Mouse (Mus musculus) left cerebral cortex, postnatal 10 days (tissue): Measurements from ENCODE around the gene Uqcc3. TPM values are rescaled to one million over a fixed set of nuclear protein-coding genes. Genes with fewer than 3 reads are reported as not detected.
A peak's percentile ranks its signal among the peaks of the same experiment; 100 is the strongest.

ENCODE experiments used
- DNase-seq, 2 experiments: peaks; one replicate each; pipeline ENCODE4 v3.0.0; 2021 to 2022; ENCODE audit warnings: low spot score in 2 of 2, mixed read lengths in 1 of 2; ENCODE audit errors: extremely low spot score in 1 of 2
- intact Hi-C: fragments of 180-260 bp; cut with DNase I; formaldehyde crosslinking; loops from one replicate; pipeline ENCODE4 v1.15.1; 2025
- total RNA-seq, 2 experiments: library from RNA; stranded (reverse); gene quantifications; 2 replicates each; pipeline ENCODE4 v1.2.3; 2021

Gene Uqcc3
- 10 to 100 TPM; 26.1 to 33.3 TPM for total RNA-seq

GRCm38 (mm10) chr19:8880311-8881033, at the start of gene Uqcc3:
TSS of gene Uqcc3 (minus strand) at chr19:8880923.
- intact Hi-C loops: no loop called here
- peak; percentile 89 to 93 for DNase-seq

DNA sequence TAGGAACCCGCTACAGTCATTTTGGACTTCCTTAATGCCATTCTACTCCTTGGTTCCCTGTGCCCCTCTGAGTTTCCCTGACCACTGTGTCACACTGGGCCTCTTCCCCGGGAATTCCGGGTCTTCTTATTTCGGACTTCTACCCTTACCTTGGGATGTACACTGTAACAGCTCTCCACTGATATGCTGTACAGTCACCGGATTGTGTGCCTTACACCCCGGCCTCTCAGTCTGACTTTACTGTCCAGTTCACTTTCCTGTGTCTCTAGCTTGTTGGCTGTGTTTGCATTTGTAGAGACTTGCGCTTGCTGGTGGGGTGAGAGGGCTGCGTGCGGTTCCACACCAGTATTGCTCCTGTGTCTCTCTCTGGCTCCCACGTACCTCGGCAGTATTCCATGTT, 49.4 kb upstream of the Uqcc3 start:
- DNase-seq: no peak
- intact Hi-C loops: no loop called here

DNA sequence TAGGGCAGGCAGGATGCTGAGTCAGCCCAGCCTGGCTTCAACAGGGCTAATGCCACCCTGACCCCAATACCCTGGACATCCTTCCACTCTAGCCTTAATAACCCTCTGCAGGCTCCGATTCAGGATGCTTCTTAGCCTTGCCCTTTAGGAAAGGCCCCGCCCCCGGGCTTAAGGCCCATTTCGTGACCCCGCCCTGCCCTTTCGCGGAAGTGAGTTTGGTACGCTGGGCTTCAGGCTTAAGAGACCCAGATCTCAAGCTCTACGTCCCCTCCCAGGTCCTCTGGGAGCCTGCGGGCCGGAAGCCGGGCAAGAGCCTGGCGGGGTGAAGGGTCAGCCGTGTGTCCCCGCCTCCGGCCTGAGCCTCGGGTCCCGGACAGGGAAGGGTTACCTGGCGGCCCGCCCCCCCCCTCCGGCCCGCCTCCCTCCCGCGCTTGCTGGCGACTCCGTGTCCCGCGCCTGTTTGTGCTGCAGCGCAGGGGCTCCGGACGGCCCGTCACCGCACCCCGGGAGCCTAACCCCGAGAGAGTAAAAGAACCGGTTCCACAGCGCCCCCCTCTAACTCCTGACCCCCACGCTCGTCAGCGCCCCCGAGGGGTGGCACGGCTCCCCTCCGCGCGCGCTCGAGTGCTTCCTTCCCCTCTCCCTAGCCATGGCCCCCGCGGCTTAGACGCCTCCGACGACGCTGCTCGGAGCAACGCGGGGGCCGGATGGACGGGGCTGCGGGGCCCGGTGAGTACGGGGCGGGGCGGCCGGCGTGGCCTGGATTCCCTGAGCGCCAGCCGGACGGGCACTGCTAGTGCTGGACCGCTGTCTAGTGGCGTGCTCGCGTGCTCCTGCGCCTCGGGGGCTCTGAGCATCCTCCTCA, 48.7 kb upstream of the Uqcc3 start, which contains the start of the genes Rom1 and Eml3:
Gene Rom1, minus strand, starts transcription at position 133 of the 865 bp plus-strand sequence.
Gene Eml3, plus strand, starts transcription at position 329 of the 865 bp plus-strand sequence.
- peak in 1 of 2 experiments; percentile 92 for DNase-seq
- intact Hi-C loops: no loop called here

- intact Hi-C loops: no loop called here
- peak in 1 of 2 experiments; percentile 36 for DNase-seq
Observed at GRCm38 (mm10) chr19:8928689-8929223, 48.0 kb upstream of the Uqcc3 start.

GRCm38 (mm10) chr19:8927891-8928525, 47.3 kb upstream of the Uqcc3 start:
- intact Hi-C loops: no loop called here
- DNase-seq: no peak

GRCm38 (mm10) chr19:8926766-8927165, 46.0 kb upstream of the Uqcc3 start:
- intact Hi-C loops: no loop called here
- peak in 1 of 2 experiments; percentile 40 for DNase-seq

DNA sequence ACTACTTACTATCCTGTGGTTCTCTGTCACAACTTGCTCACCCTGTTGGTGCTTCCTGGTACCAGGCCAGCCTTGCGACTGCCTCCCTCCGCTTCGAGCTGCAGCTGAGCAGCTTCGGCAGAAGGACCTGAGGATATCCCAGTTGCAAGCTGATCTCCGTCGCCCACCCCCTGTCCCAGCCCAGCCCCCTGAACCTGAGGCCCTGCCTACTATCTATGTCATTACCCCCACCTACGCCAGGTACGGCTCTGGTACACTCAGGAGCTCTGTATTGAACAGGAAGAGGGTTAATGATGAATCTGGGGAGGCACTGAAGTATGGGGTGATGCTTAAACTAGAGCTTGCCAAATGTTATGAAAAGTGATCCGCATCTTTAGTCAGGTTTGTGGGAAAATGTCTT, 41.0 kb upstream of the Uqcc3 start:
- intact Hi-C loops: no loop called here
- no peak for DNase-seq

DNA sequence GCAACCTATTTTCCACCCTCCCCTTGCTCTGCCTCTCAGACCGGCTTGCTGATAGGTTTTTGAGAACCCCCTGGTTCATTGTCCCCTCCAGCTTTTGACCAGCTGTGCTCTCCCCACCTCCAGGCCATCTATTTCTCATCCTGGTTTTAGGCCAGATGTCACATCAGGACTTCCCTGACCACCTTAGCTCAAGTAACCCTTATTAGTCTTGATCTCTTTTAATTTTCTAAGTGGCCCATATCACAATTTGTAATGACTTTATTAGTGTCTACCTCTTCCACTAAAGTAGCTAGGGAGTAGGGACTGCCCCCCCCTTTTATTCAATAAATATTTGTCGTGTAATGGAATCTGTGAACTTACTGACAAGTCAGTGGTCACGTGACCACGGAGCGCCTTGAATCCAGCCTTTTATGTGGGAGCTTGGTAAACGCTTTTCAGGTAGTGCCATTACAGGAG, 40.1 kb upstream of the Uqcc3 start:
- intact Hi-C loops: no loop called here
- no peak for DNase-seq

DNA sequence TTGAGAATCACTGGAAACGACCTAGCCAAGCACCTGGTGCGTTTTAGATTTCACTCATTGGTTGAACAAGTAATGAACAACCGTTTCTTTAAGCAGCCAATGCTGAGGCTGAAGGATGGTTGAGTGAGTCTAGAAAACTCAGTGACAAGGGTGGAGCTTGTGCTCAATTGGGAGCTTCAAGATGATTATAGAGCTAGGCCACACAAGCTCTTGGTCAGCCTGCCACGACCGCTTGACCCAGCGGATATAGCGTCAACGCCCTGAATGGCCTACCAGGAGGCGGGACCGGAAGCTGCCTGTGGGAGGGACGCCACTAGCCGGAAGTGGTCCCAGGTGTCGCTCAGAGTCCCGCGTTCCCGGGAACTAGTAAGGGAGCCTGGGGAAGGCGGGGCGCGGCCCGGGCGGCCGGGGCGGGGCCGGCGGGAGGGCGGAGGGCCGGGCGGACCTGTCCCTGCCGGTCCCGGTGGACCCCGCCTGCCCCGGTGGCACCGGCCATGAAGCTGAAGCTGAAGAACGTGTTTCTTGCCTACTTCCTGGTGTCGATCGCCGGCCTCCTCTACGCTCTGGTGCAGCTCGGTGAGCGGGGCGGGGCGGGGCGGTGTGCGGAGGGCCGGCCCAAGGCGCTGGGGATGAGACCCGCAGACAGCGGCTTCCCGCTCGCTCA, 39.5 kb upstream of the Uqcc3 start, which contains the start of gene B3gat3:
Gene B3gat3, plus strand, starts transcription at position 302 of the 664 bp plus-strand sequence.
- peak; percentile 90 to 97 for DNase-seq
- intact Hi-C loops: no loop called here

DNA sequence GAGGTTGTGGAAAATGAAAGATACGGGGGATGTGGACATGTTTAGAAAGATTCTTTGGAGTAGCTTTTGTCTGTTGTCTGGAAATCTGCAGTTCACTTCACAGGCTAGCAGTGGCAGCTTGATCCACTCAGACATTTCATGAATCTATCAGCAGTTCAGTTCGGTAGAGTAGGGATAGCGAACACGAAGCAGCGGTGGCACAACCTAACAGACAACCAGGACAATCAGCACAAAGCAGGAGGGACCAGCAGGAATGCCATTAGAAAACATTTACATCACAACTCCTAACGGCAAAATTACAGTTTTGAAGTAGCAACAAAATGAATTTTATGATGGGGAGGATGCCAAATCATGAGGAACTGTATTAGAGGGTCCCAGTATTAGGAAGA, 39.0 kb upstream of the Uqcc3 start:
- intact Hi-C loops: loop anchor here (10.0 kb wide), 1 partner anchor 165 kb away; the partner anchor contains the start of gene Nxf1
- no peak for DNase-seq

DNA sequence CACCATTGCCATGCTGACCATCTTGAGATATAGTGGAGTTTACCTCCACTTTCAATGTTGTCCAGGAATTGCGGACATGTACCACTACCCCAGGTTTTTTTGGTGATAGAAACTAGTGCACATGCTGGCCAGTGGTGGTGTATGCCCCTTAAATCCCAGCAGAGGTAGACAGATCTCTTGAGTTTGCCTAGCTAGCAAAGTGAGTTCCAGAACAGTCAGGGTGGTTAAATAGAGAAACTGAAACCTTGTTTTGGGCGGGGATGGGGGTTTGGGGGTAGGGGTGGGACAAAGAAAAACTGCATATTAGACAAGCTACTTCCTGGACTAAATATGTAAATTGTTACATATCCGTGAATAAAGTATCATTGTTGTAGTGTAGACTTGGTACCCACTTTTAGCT, 38.3 kb upstream of the Uqcc3 start:
- no peak for DNase-seq
- intact Hi-C loops: loop anchor here (10.0 kb wide), 1 partner anchor 164 kb away; the partner anchor contains the start of gene Nxf1

- intact Hi-C loops: loop anchor here (5.0 to 10.0 kb wide), 2 partner anchors 87 to 159 kb away; partner anchors contain the start of genes AC129217.1 and Nxf1
- no peak for DNase-seq
Observed at GRCm38 (mm10) chr19:8914212-8914611, 33.5 kb upstream of the Uqcc3 start.

DNA sequence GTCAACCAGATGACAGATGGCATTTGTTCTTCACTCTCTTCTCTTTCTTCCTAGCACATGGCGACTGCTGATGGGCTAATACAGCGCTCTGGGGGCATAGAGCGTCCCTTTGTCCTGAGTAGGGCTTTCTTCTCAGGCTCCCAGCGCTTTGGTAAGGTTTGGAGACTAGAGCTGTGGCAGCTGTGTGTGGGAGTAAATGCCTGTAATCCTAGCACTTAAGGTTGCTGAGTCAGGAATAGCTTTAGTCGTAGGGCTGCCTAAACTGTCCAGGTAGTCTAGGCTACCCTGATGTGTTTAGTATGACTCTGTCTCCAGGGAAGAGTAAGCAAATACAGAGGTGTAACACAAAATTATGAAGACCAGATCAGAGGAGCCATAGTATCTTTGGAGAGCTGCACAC, 31.1 kb upstream of the Uqcc3 start:
- DNase-seq: no peak
- intact Hi-C loops: loop anchor here (5.0 to 10.0 kb wide), 2 partner anchors 85 to 157 kb away; partner anchors contain the start of genes AC129217.1 and Nxf1

DNA sequence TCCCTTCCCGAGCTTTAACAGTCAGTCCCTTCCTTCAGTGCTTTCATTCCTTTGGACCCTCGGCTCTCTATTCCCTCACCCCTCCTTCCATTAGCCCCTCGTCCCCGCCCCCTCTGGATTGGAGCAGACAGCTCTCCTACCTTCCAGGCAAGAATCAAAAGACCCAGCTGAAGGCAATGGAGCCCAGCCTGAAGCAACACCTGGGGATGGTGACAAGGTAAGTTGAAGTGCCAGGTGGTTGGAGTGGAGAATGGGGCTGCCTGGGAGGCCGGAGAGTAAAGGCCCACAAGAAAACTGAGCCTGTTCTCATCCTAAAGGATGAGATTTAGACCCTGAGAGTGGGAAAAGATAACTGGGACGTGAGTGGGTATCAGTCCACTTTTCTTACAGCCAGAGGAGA, 27.8 kb upstream of the Uqcc3 start:
- intact Hi-C loops: no loop called here
- DNase-seq: no peak

DNA sequence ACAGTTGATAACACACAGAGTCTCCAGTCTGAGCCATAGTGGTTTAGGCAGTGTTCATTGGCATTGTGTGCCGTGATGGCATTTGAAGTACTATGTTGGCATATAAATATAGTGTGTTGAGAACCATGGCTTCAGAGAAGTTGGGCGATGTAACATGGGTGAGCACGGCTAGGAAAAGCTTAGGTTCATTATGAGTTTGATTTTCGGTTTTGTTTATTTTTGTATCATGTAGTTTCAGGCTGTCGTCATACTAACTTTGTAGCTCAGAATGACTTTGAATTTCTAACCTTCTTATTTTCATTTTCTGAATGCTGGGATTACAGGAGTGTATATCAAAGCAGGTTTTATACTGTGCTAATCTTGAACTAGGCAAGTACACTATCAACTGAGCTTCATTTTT, 22.7 kb upstream of the Uqcc3 start:
- DNase-seq: no peak
- intact Hi-C loops: no loop called here

DNA sequence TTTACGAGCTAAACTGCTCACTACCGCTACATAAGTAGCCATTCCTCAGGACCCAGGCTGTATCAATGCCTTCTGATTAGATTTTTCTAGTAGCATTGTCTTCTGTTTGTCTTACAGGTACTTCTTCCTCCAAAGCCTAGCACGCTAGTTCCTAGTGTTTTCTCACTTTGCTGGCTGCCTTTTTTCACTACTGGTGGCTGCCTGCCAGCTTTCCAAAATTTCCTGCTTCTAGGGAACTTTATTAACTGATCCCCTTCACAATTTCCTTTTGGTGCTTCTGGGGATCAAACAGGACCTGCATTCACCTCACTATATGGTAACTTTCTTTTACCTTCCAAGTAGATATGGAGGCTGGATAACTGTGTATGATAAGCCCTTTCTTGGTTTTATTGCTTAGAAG, 18.4 kb upstream of the Uqcc3 start:
- no peak for DNase-seq
- intact Hi-C loops: loop anchor here (5.0 kb wide), 1 partner anchor 57 kb away; no protein-coding TSS in a partner anchor

GRCm38 (mm10) chr19:8898576-8898975, 17.9 kb upstream of the Uqcc3 start:
- intact Hi-C loops: loop anchor here (5.0 kb wide), 1 partner anchor 56 kb away; no protein-coding TSS in a partner anchor
- DNase-seq: no peak
